Mouse (Mus musculus): ENCODE measurements at regions not wholly inside any gene's neighbourhood (a gene's known extent, or its start where the extent isn't known, plus 50 kb on each side); places are given as distances from the start of the nearest gene placed in this dataset.

GRCm38 (mm10) chr9:94382293-94382692 is 155.6 kb downstream of the 1190002N15Rik start:
- no peak for DNase-seq (ENCODE audit: low spot score)

- DNase-seq (ENCODE audit: low spot score) = no peak
Observed at GRCm38 (mm10) chr9:94378835-94379234, 159.0 kb downstream of the 1190002N15Rik start.

- DNase-seq (ENCODE audit: low spot score) = no peak
Observed at GRCm38 (mm10) chr9:94378291-94378690, 159.6 kb downstream of the 1190002N15Rik start.

GRCm38 (mm10) chr9:94377346-94378039 is 160.4 kb downstream of the 1190002N15Rik start:
- DNase-seq (ENCODE audit: low spot score) = no peak

- no peak for DNase-seq (ENCODE audit: low spot score)
Observed at GRCm38 (mm10) chr9:94370976-94371375, 166.9 kb downstream of the 1190002N15Rik start.

- no peak for DNase-seq (ENCODE audit: low spot score)
Observed at GRCm38 (mm10) chr9:94368231-94368936, 169.5 kb downstream of the 1190002N15Rik start.

- no peak for DNase-seq (ENCODE audit: low spot score)
Observed at GRCm38 (mm10) chr9:94361877-94362697, 175.8 kb downstream of the 1190002N15Rik start.

GRCm38 (mm10) chr9:94361011-94361410 is 176.9 kb downstream of the 1190002N15Rik start:
- no peak for DNase-seq (ENCODE audit: low spot score)

GRCm38 (mm10) chr9:94358150-94358549 is 179.7 kb downstream of the 1190002N15Rik start:
- DNase-seq (ENCODE audit: low spot score) = no peak

- no peak for DNase-seq (ENCODE audit: low spot score)
Observed at GRCm38 (mm10) chr9:94342011-94342410, 195.9 kb downstream of the 1190002N15Rik start.

- no peak for DNase-seq (ENCODE audit: low spot score)
Observed at GRCm38 (mm10) chr9:94341531-94341930, 196.3 kb downstream of the 1190002N15Rik start.

- DNase-seq (ENCODE audit: low spot score) = no peak
Observed at GRCm38 (mm10) chr9:94333450-94333849, 204.4 kb downstream of the 1190002N15Rik start.

GRCm38 (mm10) chr9:94323011-94323410 is 214.9 kb downstream of the 1190002N15Rik start:
- no peak for DNase-seq (ENCODE audit: low spot score)

- no peak for DNase-seq (ENCODE audit: low spot score)
Observed at GRCm38 (mm10) chr9:94302575-94302974, 235.3 kb downstream of the 1190002N15Rik start.

- DNase-seq (ENCODE audit: low spot score) = no peak
Observed at GRCm38 (mm10) chr9:94301896-94302295, 236.0 kb downstream of the 1190002N15Rik start.

- DNase-seq (ENCODE audit: low spot score) = no peak
Observed at GRCm38 (mm10) chr9:94295431-94295830, 242.4 kb downstream of the 1190002N15Rik start.

GRCm38 (mm10) chr9:94292147-94292546 is 245.7 kb downstream of the 1190002N15Rik start:
- no peak for DNase-seq (ENCODE audit: low spot score)

GRCm38 (mm10) chr9:94289546-94289945 is 248.3 kb downstream of the 1190002N15Rik start:
- no peak for DNase-seq (ENCODE audit: low spot score)

- no peak for DNase-seq (ENCODE audit: low spot score)
Observed at GRCm38 (mm10) chr9:94287559-94287958, 250.3 kb downstream of the 1190002N15Rik start.

GRCm38 (mm10) chr9:94278657-94279585 is 259.0 kb downstream of the 1190002N15Rik start:
- peak; percentile 30 for DNase-seq (ENCODE audit: low spot score)

- no peak for DNase-seq (ENCODE audit: low spot score)
Observed at GRCm38 (mm10) chr9:94277096-94277495, 260.8 kb downstream of the 1190002N15Rik start.

Measured in left cerebral cortex, adult 11 months (tissue).